Mouse (Mus musculus): ENCODE data around the gene Cbr1. TPM values are rescaled to one million over a fixed set of nuclear protein-coding genes. Genes with fewer than 3 reads are reported as not detected.

Cbr1 gene
- total RNA-seq (2021), result 10 to 100 TPM; 71.0 to 89.8 TPM
- long read RNA-seq, experiment 1, transcript Cbr1-201 (3 exons, 1,237 nt), result major isoform, 21 of 24 reads
- long read RNA-seq, experiment 1, partial matches to known transcripts, result 1 of 24 reads
- long read RNA-seq, experiment 1, other reads (novel, unspliced or antisense), result 2 of 24 reads
- long read RNA-seq, experiment 2, transcript Cbr1-201 (3 exons, 1,237 nt), result major isoform, 57 of 66 reads
- long read RNA-seq, experiment 2, partial matches to known transcripts, result 8 of 66 reads
- long read RNA-seq, experiment 2, other reads (novel, unspliced or antisense), result 0 of 66 reads

- DNase-seq (ENCODE audit: low spot score in 2 of 2), result no peak
These were observed at the start of gene Cbr1 for GRCm38 (mm10) chr16:93605553-93605952. TSS of gene Cbr1 (plus strand) at chr16:93605853.

- DNase-seq (ENCODE audit: low spot score in 2 of 2), result no peak
These were observed 48.0 kb upstream of the Cbr1 start for GRCm38 (mm10) chr16:93557646-93558045.

- no peak for DNase-seq (ENCODE audit: low spot score in 2 of 2)
These were observed 47.2 kb upstream of the Cbr1 start for GRCm38 (mm10) chr16:93558499-93558898.

- DNase-seq (ENCODE audit: low spot score in 2 of 2), result no peak
These were observed 33.3 kb upstream of the Cbr1 start for GRCm38 (mm10) chr16:93572383-93572782.

DNA sequence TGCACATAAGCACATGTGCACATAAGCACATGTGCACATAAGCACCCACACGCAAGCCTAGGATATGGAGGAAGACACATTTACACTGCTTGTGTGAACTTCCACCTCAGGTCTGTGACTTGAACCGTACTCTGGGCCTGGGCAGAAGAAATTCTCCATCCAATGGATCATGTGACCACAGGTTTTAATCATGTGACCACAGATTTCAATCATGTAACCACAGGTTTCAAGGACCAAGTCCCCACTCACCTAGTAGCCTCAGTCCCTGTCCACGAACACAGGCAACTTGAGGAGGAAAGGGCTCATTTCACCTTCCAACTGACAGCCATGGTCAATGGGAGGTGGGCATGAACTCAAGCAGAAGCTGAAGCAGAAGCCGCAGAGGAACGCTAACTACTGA, 32.2 kb upstream of the Cbr1 start:
- no peak for DNase-seq (ENCODE audit: low spot score in 2 of 2)

- no peak for DNase-seq (ENCODE audit: low spot score in 2 of 2)
These were observed 31.0 kb upstream of the Cbr1 start for GRCm38 (mm10) chr16:93574521-93575191.

DNA sequence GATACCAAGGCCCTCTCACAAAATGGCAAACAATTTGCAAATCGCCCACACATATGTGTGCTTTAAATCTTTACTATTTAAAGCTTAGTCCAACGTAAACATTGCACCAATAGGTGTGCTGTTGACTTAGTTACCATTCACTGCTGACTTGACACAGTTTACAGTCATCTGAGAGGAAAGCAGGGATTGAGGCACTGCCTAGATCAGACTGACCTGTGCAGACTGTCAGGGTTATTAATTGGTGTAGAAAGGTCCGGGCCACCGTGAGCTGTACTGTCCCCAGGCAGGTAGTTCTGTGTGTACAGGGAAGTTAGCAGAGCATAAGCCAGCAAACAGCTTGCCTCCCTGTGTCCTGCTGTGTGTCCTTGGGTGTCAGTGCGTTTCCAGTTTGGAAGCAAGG, 30.1 kb upstream of the Cbr1 start:
- DNase-seq (ENCODE audit: low spot score in 2 of 2), result no peak

- DNase-seq (ENCODE audit: low spot score in 2 of 2), result peak; percentile 78 to 86
These were observed 29.1 kb upstream of the Cbr1 start for GRCm38 (mm10) chr16:93576412-93577082.

DNA sequence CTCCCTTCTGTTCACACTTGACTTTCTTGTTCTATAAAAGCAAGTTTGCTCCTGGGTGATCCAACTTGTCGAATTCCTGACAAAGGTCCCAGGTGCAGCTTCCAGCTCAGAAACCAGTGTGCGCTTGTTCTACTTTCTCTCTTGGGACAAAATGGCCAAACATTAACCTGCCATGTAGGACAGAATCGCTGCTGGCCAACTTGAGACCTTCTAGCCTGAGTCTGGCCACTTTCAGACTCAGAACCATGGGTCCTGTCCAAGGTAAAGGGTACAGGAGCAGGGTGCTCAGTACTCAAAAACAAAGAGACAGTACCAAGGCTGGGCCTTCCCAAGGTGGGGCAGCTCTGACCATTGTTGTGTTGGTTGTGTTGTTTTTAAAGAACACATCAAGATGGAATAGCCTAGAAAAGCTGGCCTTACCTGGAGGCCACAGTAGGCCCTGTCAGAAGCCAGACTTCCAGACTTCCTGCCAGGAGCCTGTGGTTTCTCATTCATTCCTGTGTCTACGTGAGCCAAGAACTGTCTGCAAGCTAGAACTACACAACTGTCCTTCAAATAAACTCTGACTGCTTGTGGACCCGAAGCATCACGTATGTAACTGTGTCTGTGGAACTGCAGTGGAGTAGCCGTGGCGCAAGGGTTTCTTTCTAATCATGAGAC, 27.2 kb upstream of the Cbr1 start:
- DNase-seq (ENCODE audit: low spot score in 2 of 2), result no peak

DNA sequence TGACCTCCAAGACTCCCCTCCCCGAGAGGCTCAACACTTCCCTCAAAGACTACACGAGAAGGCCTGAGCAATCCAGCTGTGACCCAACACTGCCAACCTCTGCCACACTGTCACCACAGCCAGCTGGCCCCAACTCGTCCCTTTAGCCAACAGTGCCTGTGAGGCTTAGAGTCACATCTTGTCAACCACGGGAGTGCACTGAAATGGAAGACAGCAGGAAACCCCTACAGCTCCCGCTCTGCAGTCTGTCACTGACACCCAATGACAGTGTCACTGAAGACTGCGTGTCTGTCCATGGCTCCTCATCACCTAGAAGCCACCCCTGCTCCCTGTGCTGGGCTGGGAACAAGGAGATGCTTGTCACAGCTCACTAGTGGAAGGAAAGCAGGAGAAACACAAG, 24.5 kb upstream of the Cbr1 start:
- no peak for DNase-seq (ENCODE audit: low spot score in 2 of 2)

DNA sequence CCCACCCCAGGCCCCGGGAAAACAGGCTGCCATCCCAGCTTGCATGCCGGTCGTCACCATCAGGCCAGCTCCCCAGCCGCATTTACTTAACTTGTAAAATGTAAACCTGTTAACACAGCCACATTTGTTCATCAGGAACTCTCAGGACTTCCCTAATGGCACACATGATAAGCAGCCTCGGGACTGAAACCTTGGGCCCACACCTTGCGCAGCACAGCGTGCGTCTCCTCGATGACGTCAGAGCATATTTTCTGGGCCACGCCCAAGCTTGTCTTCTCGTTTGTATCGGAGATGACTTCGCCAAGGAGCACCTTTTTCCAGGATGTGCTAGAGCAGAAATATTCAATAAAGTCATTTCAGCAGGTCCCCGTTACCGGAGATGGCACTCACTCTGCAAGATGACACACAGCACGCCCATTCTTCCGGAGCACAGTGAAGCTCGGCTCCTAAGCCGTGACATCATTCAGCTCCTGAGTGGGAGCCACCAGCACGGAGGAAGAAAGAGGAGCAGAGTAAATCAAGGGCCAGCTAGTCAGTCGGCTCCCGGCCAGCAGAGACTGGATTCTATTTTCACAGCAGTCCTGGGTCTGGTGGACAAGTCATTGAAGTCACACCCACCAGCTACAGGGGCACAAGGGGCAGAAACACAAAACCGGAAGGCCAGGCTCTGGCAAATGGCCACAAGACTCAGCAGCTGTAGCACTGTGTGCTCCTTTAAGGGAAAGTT, 20.5 kb upstream of the Cbr1 start:
- DNase-seq (ENCODE audit: low spot score in 2 of 2), result no peak

- DNase-seq (ENCODE audit: low spot score in 2 of 2), result no peak
These were observed 19.9 kb upstream of the Cbr1 start for GRCm38 (mm10) chr16:93585703-93586205.

- DNase-seq (ENCODE audit: low spot score in 2 of 2), result no peak
These were observed 19.3 kb upstream of the Cbr1 start for GRCm38 (mm10) chr16:93586382-93586781.

- no peak for DNase-seq (ENCODE audit: low spot score in 2 of 2)
These were observed 17.4 kb upstream of the Cbr1 start for GRCm38 (mm10) chr16:93588281-93588680.

DNA sequence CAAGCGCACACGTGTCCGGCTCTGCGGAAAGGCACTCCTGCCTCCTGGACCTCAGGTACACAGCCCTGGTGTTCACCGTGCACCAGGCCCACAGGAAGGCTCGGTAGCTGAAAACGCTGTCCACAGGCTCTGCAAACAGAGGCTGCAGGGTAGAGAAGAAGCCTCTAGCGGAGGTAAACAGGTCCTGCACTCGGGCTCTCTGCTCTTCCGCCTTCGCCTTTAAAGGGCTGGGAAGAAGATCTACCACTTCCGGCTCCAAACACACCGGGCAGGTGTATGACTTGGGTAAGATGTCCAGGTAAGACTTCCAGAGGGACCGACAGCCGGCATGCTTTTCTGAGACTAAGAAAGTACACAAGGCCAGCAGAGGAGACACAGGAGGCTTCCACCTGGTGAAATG, 14.7 kb upstream of the Cbr1 start:
- no peak for DNase-seq (ENCODE audit: low spot score in 2 of 2)

DNA sequence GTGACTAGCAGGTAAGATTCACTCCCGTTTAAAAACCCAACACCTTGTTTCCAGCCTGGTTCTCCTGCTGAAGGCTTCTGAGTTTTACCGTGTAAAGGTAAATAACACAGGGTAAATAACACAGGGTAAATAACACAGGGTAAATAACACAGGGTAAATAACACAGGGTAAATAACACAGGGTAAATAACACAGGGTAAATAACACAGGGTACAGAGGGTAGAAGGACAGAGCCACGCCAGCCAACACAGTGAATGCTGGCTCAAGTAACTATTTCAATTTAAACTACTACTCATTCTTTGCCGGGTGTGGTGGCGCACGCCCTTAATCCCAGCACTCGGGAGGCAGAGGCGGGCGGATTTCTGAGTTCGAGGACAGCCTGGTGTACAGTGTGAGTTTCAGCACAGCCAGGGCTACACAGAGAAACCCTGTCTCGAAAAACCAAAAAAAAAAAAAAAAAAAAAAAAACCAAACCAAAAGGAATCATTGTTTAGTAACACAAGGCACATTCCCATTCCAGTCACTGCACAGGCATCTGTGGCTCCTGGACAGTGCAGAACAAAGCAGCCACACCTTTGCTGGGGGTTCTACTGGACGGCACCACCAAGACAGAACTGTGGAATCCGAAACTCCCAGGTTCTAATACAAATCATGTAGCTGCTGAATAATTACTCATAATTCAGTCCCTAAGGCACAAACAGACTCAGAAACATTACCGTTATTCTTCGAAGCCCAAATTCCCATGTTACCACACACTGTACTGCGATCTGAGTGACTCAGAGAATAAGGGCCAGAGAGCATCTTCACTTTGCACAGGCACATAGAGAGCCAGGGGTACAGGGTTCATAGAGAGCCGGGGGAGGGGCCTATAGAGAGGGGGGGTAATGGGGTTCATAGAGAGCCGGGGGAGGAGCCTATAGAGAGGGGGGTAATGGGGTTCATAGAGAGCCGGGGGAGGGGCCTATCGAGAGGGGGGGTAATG, 13.9 kb upstream of the Cbr1 start:
- no peak for DNase-seq (ENCODE audit: low spot score in 2 of 2)

- no peak for DNase-seq (ENCODE audit: low spot score in 2 of 2)
These were observed 12.9 kb upstream of the Cbr1 start for GRCm38 (mm10) chr16:93592711-93593110.

- peak in 1 of 2 experiments; percentile 14 for DNase-seq (ENCODE audit: low spot score in 2 of 2)
These were observed 12.2 kb upstream of the Cbr1 start for GRCm38 (mm10) chr16:93593406-93593805.

GRCm38 (mm10) chr16:93594448-93594847, 11.2 kb upstream of the Cbr1 start:
- no peak for DNase-seq (ENCODE audit: low spot score in 2 of 2)

- no peak for DNase-seq (ENCODE audit: low spot score in 2 of 2)
These were observed 9.9 kb upstream of the Cbr1 start for GRCm38 (mm10) chr16:93595766-93596165.

Measured in adrenal gland, adult 18-20 months (tissue).